Mouse (Mus musculus): Measurements from ENCODE around the gene Tbc1d14. TPM values are rescaled to one million over a fixed set of nuclear protein-coding genes. Genes with fewer than 3 reads are reported as not detected.

Gene Tbc1d14
- polyA plus RNA-seq, 1 experiment from 2014 or later: 39.7 TPM

DNA sequence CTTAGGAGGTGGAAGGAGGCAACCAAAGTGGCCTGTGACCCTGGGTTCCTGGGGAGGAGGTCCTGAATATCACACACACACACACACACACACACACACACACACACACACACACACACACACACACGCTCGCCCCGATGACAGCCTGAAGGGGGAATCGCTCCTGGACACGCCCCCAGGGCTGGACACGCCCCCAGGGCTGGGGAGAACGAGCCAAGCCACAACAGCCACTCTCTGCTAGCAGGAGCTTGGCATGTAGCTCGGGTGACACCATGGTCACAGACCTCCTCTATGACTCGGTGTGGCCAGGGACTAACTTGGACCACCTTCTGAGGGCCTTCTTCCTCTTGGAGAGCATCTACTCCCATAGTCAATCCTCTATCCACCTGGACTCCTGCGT, 142.0 kb downstream of the Tbc1d14 start:
- H3K4me2 ChIP-seq (ENCODE audit: low read length): no peak overlapping the region
- no peaks in the 10 kb centered on the region for H3K36me3 ChIP-seq (ENCODE audit: insufficient read depth, low read length)
- H3K27ac ChIP-seq: no peak overlapping the region
- TF ChIP-seq CTCF (IDR thresholded peaks at IDR 0.05; ENCODE audit: low read depth): no peak
- 19% methylated on average over 10 of the region's 10 CpGs for WGBS
- no peaks in the 10 kb centered on the region for H3K4me1 ChIP-seq (replicated peaks; ENCODE audit: insufficient read depth, low read length)
- DNase-seq (ENCODE audit: low spot score) (no peak), ATAC-seq (replicated peaks; ENCODE audit: low FRiP score, low read depth) (no peak)
- no peaks in the 10 kb centered on the region for H3K27me3 ChIP-seq (ENCODE audit: insufficient read depth, low read length)
- no peak overlapping the region for H3K4me3 ChIP-seq (replicated peaks; ENCODE audit: low read depth, low read length)
- no peaks in the 10 kb centered on the region for H3K9me3 ChIP-seq (replicated peaks; ENCODE audit: low read length)
- no peak overlapping the region for H3K9ac ChIP-seq (ENCODE audit: low read depth, low read length)

DNA sequence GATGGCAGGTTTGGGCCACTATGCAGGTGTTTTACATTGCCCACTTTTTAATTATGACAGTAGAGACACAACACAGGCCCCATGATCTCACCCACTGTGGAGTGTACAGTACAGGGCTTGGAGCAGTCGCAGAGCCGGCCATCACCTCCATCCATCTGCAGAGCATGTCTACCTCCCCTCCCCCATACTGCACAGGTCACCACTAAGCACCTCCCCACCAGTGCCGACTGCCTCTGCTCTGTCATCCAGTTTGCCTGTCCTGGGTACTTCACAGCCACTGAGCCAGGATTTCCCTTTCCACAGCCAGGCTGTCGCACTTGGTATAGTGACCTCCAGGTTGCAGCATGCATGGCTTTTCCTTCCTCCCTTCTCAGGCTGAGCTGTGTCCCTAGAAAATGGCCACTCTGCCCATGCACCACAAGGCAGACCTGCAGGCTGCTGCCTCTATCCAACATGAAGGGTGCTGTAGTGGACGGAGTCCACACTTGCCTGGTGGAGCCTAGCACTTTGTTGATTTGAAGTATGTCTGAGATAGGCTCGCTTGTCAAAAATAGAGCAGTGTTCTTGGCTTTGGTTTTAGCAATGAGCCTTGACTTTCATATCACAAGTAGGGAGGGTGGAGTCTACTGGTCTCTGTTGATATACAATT, 143.2 kb downstream of the Tbc1d14 start:
- no peaks in the 10 kb centered on the region for H3K36me3 ChIP-seq (ENCODE audit: insufficient read depth, low read length)
- H3K9ac ChIP-seq (ENCODE audit: low read depth, low read length): no peak overlapping the region
- DNase-seq (ENCODE audit: low spot score): no peak
- TF ChIP-seq CTCF (IDR thresholded peaks at IDR 0.05; ENCODE audit: low read depth): no peak
- H3K4me2 ChIP-seq (ENCODE audit: low read length): no peak overlapping the region
- WGBS: 61% methylated on average over 6 of the region's 6 CpGs
- no peak for ATAC-seq (replicated peaks; ENCODE audit: low FRiP score, low read depth)
- H3K4me3 ChIP-seq (replicated peaks; ENCODE audit: low read depth, low read length): no peak overlapping the region
- no peaks in the 10 kb centered on the region for H3K9me3 ChIP-seq (replicated peaks; ENCODE audit: low read length)
- H3K27ac ChIP-seq: no peak overlapping the region
- H3K4me1 ChIP-seq (replicated peaks; ENCODE audit: insufficient read depth, low read length): no peaks in the 10 kb centered on the region
- no peaks in the 10 kb centered on the region for H3K27me3 ChIP-seq (ENCODE audit: insufficient read depth, low read length)

DNA sequence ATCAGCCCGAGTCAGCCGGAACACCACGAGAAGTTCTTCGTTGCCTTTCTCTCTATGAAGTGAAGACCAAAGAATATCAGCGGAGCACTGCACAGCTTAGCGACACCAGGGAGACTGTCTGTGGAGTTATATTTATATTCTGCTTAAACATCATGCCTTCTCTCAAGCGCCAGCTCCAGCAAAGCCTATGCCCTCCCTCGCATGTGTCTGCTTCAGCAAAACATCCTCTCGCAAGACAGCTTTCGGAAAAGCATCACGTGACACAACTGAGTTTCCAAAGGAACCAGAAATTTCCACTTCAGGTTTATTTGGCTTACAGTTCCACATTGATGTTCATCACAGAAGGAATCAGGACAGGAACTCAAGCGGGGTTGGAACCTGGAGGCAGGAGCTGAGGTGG, 145.2 kb downstream of the Tbc1d14 start:
- no peak for DNase-seq (ENCODE audit: low spot score)

DNA sequence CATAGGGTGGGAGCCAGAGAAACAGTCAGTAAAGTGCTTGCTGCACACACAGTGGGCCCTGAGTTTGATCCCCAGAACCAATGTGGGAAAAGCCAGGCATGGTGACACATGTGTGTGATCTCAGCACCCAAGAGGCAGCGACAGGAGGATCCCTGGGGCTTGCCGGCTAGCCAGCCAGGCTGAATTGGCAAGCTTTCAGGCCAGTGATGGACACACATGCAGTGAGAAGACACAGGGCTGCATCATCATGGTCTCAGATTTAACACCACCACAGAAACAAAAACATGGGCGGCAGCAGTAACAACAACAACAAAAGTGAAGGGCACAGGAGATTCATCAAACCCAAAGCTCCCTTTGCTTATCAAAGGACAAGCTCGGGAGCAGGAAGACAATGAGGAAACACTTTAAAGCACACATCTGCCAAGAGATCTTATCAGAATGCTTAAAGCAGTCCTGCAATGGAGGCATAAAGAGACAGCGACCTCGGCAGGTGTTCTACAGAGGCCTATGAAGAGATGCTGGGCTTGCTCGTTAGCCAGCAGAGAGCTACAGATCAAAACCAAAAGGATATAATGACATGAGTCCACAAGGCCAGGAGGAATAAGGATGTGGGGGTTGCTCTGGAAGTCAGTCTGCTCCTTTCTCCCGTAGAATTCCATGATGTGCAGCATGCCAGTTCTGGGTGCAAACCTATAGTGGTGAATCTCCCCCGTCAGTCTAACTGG, 146.7 kb downstream of the Tbc1d14 start:
- Histone ChIP-seq H3K36me3 (ENCODE audit: insufficient read depth, low read length) (no peaks in the 10 kb centered on the region), H3K9me3 (replicated peaks; ENCODE audit: low read length) (no peaks in the 10 kb centered on the region), H3K27me3 (ENCODE audit: insufficient read depth, low read length) (no peaks in the 10 kb centered on the region), H3K9ac (ENCODE audit: low read depth, low read length) (no peak overlapping the region), H3K4me3 (replicated peaks; ENCODE audit: low read depth, low read length) (no peak overlapping the region), H3K4me1 (replicated peaks; ENCODE audit: insufficient read depth, low read length) (no peaks in the 10 kb centered on the region), H3K4me2 (ENCODE audit: low read length) (no peak overlapping the region), H3K27ac (no peak overlapping the region)
- 55% methylated on average over 9 of the region's 9 CpGs for WGBS
- DNase-seq (ENCODE audit: low spot score) (no peak), ATAC-seq (replicated peaks; ENCODE audit: low FRiP score, low read depth) (no peak)
- no peak for TF ChIP-seq CTCF (IDR thresholded peaks at IDR 0.05; ENCODE audit: low read depth)

More for the DNA sequence above, 145.2 kb downstream of the Tbc1d14 start:
- TF ChIP-seq CTCF (IDR thresholded peaks at IDR 0.05; ENCODE audit: low read depth): no peak
- no peaks in the 10 kb centered on the region for H3K36me3 ChIP-seq (ENCODE audit: insufficient read depth, low read length)
- H3K9me3 ChIP-seq (replicated peaks; ENCODE audit: low read length): no peaks in the 10 kb centered on the region
- no peak overlapping the region for H3K27ac ChIP-seq
- no peak overlapping the region for H3K9ac ChIP-seq (ENCODE audit: low read depth, low read length)
- ATAC-seq (replicated peaks; ENCODE audit: low FRiP score, low read depth): no peak
- WGBS: 91% methylated on average over 12 of the region's 12 CpGs
- H3K4me3 ChIP-seq (replicated peaks; ENCODE audit: low read depth, low read length): no peak overlapping the region
- H3K4me1 ChIP-seq (replicated peaks; ENCODE audit: insufficient read depth, low read length): no peaks in the 10 kb centered on the region
- no peaks in the 10 kb centered on the region for H3K27me3 ChIP-seq (ENCODE audit: insufficient read depth, low read length)
- H3K4me2 ChIP-seq (ENCODE audit: low read length): no peak overlapping the region

DNA sequence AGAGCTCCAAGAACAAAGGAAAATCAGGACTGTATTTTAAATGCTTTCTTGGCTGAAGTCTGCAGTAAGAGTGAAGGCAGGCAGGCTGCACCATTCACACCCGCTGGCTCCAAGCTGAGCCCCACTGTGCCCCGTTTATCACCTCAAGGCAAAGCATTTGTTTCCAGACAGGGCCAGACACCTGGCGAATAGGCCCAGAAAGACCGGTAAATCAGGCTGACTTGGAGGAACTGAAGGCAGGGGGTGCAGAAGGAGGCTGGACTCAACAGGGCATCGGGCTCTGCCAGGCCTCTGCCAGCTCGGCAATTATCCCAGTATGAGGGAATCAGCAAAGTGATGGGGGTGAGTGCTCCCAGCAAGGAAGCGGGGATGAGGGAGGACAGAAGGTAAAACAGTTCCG, 148.0 kb downstream of the Tbc1d14 start:
- Histone ChIP-seq H3K27ac (no peak overlapping the region), H3K9ac (ENCODE audit: low read depth, low read length) (no peak overlapping the region), H3K27me3 (ENCODE audit: insufficient read depth, low read length) (no peaks in the 10 kb centered on the region), H3K4me3 (replicated peaks; ENCODE audit: low read depth, low read length) (no peak overlapping the region), H3K36me3 (ENCODE audit: insufficient read depth, low read length) (no peaks in the 10 kb centered on the region), H3K4me2 (ENCODE audit: low read length) (no peak overlapping the region), H3K9me3 (replicated peaks; ENCODE audit: low read length) (no peaks in the 10 kb centered on the region), H3K4me1 (replicated peaks; ENCODE audit: insufficient read depth, low read length) (no peaks in the 10 kb centered on the region)
- ATAC-seq (replicated peaks; ENCODE audit: low FRiP score, low read depth) (no peak), DNase-seq (ENCODE audit: low spot score) (no peak)
- WGBS: 37% methylated on average over 8 of the region's 8 CpGs
- no peak for TF ChIP-seq CTCF (IDR thresholded peaks at IDR 0.05; ENCODE audit: low read depth)

DNA sequence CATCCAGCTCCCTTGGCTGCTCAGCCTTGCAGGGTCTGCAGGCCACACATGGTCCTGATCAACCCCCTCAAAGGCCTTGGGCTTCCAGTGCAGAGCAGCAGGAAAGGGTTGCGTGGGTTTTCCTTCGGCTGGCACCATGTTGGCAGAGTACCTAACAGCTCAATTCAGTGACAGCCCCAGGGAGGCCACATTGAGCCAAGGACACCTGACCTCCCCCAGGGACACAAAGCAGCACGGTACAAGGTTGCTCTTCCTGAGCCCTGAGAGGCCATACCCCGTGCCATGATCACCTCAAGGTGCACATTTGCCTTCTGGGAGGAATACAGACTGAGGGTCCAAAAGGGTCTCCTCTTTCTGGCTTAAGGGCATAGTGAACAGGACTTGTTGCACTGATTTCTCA, 148.5 kb downstream of the Tbc1d14 start:
- no peaks in the 10 kb centered on the region for H3K9me3 ChIP-seq (replicated peaks; ENCODE audit: low read length)
- H3K4me2 ChIP-seq (ENCODE audit: low read length): no peak overlapping the region
- H3K36me3 ChIP-seq (ENCODE audit: insufficient read depth, low read length): no peaks in the 10 kb centered on the region
- WGBS: 59% methylated on average over 4 of the region's 4 CpGs
- no peaks in the 10 kb centered on the region for H3K4me1 ChIP-seq (replicated peaks; ENCODE audit: insufficient read depth, low read length)
- ATAC-seq (replicated peaks; ENCODE audit: low FRiP score, low read depth) (no peak), DNase-seq (ENCODE audit: low spot score) (no peak)
- no peaks in the 10 kb centered on the region for H3K27me3 ChIP-seq (ENCODE audit: insufficient read depth, low read length)
- no peak overlapping the region for H3K4me3 ChIP-seq (replicated peaks; ENCODE audit: low read depth, low read length)
- no peak overlapping the region for H3K27ac ChIP-seq
- H3K9ac ChIP-seq (ENCODE audit: low read depth, low read length): no peak overlapping the region
- TF ChIP-seq CTCF (IDR thresholded peaks at IDR 0.05; ENCODE audit: low read depth): no peak
